Mouse (Mus musculus): Measurements from ENCODE around the gene Tmem199.

Gene Tmem199

GRCm38 (mm10) chr11:78524838-78525237 lies 12.9 kb upstream of the Tmem199 start:
- DNase-seq: peak; percentile 69 to 76

GRCm38 (mm10) chr11:78523241-78523955 lies 11.4 kb upstream of the Tmem199 start:
- DNase-seq: peak in 1 of 2 experiments; percentile 36

GRCm38 (mm10) chr11:78522481-78522997 lies 10.6 kb upstream of the Tmem199 start:
- peak; percentile 75 to 79 for DNase-seq

- peak in 1 of 2 experiments; percentile 23 for DNase-seq
Measured at GRCm38 (mm10) chr11:78521880-78522279, 9.9 kb upstream of the Tmem199 start.

GRCm38 (mm10) chr11:78518931-78519330 lies 7.0 kb upstream of the Tmem199 start:
- DNase-seq: peak in 1 of 2 experiments; percentile 5

- peak in 1 of 2 experiments; percentile 53 for DNase-seq
Measured at GRCm38 (mm10) chr11:78515549-78516325, 3.8 kb upstream of the Tmem199 start.

GRCm38 (mm10) chr11:78513106-78513790 lies 1.3 kb upstream of the Tmem199 start:
- DNase-seq: no peak

- DNase-seq: peak; percentile 65 to 80
Measured at GRCm38 (mm10) chr11:78509148-78509547, 2.8 kb downstream of the Tmem199 start.

GRCm38 (mm10) chr11:78505430-78505829 lies 6.5 kb downstream of the Tmem199 start:
- no peak for DNase-seq

GRCm38 (mm10) chr11:78502909-78503650 lies 8.9 kb downstream of the Tmem199 start, which contains the start of gene Sebox:
Gene Sebox (plus strand): TSS chr11:78503447.
- peak; percentile 90 to 93 for DNase-seq

- DNase-seq: no peak
Measured at GRCm38 (mm10) chr11:78501529-78501928, 10.4 kb downstream of the Tmem199 start.

GRCm38 (mm10) chr11:78500623-78501202 lies 11.3 kb downstream of the Tmem199 start:
- no peak for DNase-seq

- no peak for DNase-seq
Measured at GRCm38 (mm10) chr11:78499543-78499942, 12.4 kb downstream of the Tmem199 start.

- peak in 1 of 2 experiments; percentile 30 for DNase-seq
Measured at GRCm38 (mm10) chr11:78499004-78499403, 13.0 kb downstream of the Tmem199 start, which contains the start of gene Vtn. Gene Vtn (plus strand): TSS chr11:78499091.

GRCm38 (mm10) chr11:78497544-78498522 lies 14.1 kb downstream of the Tmem199 start, which contains the start of gene Sarm1:
Gene Sarm1 (minus strand): TSS chr11:78497754.
- DNase-seq: peak; percentile 99

- DNase-seq: peak in 1 of 2 experiments; percentile 79
Measured at GRCm38 (mm10) chr11:78497071-78497541, 14.9 kb downstream of the Tmem199 start.

GRCm38 (mm10) chr11:78495904-78496303 lies 16.1 kb downstream of the Tmem199 start:
- peak in 1 of 2 experiments; percentile 40 for DNase-seq

- DNase-seq: peak; percentile 74 to 80
Measured at GRCm38 (mm10) chr11:78490781-78491241, 21.2 kb downstream of the Tmem199 start.

GRCm38 (mm10) chr11:78488168-78488567 lies 23.8 kb downstream of the Tmem199 start:
- peak; percentile 93 to 94 for DNase-seq

GRCm38 (mm10) chr11:78483639-78484038 lies 28.3 kb downstream of the Tmem199 start:
- DNase-seq: no peak

All from cerebellum, postnatal 14 days (tissue).